Mouse (Mus musculus): ENCODE data around the gene Stat3. TPM values are rescaled to one million over a fixed set of nuclear protein-coding genes. Genes with fewer than 3 reads are reported as not detected.

Stat3 gene
- polyA plus RNA-seq, 1 experiment from 2014 or later: 48.4 TPM

DNA sequence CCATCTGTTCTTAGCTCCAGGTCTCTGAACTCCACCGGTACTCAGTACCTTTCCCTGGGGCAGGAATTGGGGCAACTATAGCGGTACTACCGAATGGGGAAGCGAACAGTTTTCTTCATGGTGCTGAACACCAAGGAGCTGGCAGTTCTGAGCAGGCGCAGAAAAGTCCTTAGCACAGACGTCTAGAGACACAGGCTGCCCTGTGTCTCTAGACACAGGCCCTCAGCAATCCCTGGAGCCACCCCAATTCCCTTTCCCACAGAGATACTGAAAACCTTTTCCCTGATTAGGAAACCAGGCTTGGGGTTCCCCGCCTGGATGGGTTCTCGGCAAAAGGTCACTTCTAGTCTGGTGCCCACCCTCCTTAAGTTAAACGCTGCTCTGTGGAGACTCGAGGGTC is 32.1 kb upstream of the Stat3 start:
- Histone ChIP-seq H3K36me3 (no peaks in the 10 kb centered on the region), H3K9me3 (no peaks in the 10 kb centered on the region), H3K4me1 (replicated peaks) (peaks cover 18% of the 10 kb centered on the region), H3K9ac (no peak overlapping the region), H3K4me3 (no peak overlapping the region), H3K4me2 (no peak overlapping the region), H3K27me3 (peaks cover 62% of the 10 kb centered on the region), H3K27ac (replicated peaks) (no peak overlapping the region)
- 66% methylated on average over 10 of the region's 10 CpGs for WGBS
- no peak for ATAC-seq (ENCODE audit: low FRiP score, low read depth)

DNA sequence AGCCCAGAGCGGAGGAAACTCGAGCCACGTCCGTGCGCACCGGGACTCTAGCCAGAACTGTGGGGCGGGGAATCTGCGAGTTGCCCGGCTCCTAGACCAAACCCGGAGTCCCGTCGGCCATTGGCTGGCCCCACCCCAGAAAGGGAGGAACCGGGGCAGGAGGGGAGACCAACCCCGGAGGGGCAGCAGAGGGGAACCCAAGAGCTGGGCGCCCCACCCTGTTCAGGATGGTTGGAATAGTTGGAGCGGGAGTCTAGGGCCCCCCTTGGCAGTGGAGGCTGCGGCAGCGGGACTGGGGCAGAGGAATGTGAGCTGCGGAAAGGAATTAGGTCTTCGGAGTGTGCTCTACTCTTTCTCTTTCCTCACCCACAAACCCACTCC is 31.2 kb upstream of the Stat3 start, which contains the start of gene Cavin1:
Cavin1 (minus strand) TSS at position 331 of the 381 bp plus-strand sequence.
- Histone ChIP-seq H3K4me1 (replicated peaks) (peaks cover 18% of the 10 kb centered on the region), H3K4me2 (peak within 1 kb of the TSS; percentile 53), H3K36me3 (no peaks in the 10 kb centered on the region), H3K9me3 (no peaks in the 10 kb centered on the region), H3K27ac (replicated peaks) (peak within 1 kb of the TSS; percentile 42; the same call in 1 of the 2 replicates), H3K4me3 (peak within 1 kb of the TSS; percentile 44), H3K9ac (peak within 1 kb of the TSS; percentile 48), H3K27me3 (peaks cover 69% of the 10 kb centered on the region)
- 3% methylated on average over 20 of the region's 20 CpGs for WGBS
- peak; percentile 72 for ATAC-seq (ENCODE audit: low FRiP score, low read depth)

DNA sequence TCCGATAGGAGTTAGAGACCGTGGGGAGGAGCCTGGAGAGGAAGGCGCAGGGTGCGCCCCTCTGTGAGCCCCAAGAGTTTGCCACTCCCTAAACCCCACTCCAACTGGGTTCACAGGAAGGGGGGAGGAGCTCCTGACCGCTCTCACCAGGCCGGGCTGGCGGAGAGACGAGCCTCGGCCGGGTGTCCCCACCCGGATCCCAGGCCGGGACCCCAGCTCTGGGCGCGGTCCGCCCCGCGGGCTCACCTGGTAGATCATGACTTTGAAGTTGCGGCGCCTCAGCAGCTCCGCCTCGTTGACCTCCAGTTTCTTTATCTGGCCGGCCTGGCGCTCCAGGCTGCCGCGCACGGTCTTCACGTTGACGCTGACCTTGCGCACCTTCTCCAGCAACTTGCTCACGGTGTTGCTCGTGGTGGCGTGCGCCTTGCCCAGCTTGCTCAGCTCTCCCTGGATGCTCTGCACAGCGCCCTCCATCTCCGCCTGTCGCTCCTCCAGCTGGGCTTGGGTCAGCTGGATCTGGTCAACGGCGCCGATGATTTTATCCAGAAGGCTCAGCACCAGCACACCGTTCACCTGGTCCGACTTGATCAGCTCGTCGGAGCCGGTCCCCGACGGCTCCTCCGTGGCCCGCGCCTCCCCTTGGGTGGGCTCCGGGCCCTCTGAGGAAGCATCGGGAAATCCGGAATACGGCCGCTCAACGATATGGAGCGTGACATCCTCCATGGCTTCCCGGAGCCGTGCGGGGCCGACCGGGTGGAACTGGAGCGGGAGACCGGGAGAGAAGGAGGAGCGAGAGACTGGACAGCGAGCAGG is 30.6 kb upstream of the Stat3 start:
- Histone ChIP-seq H3K4me3 (peak overlapping the region; percentile 44), H3K9me3 (no peaks in the 10 kb centered on the region), H3K27me3 (peaks cover 71% of the 10 kb centered on the region), H3K4me1 (replicated peaks) (peaks cover 18% of the 10 kb centered on the region), H3K27ac (replicated peaks) (peak overlapping the region; percentile 42; the same call in 1 of the 2 replicates), H3K9ac (peak overlapping the region; percentile 48), H3K4me2 (peak overlapping the region; percentile 53), H3K36me3 (no peaks in the 10 kb centered on the region)
- ATAC-seq (ENCODE audit: low FRiP score, low read depth): 0 out of 2 replicates have a peak, but pooled peaks have one; percentile 38
- under 1% methylated on average over 65 of the region's 65 CpGs for WGBS

DNA sequence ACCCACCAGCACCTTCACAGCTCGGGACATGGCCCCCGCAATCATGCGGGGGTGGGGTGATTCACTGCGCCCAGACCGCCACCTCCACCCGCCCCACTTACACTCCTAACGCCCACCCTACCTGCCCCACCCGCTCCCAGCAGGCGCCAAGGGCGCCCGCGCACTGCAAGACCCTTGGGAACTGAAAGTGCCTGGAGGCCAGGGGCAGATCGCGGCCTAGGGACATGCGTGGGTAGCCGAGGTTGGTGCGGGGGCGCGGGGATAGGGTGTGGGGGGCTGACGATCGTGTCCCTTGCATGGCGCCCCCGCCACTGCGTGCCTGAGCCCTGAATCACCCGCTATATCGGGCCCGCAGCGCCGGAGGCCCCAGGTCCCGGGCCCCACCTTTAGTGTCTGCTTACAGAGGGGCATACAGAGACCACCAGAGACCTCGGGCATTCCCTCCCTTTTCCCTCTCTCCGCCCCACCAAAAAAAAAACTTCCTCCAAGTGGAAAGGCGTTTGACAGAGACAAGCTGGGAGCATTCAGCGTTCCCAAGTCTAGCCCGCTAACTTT is 29.9 kb upstream of the Stat3 start:
- Histone ChIP-seq H3K36me3 (no peaks in the 10 kb centered on the region), H3K27me3 (peaks cover 71% of the 10 kb centered on the region), H3K4me3 (peak overlapping the region; percentile 44), H3K9me3 (no peaks in the 10 kb centered on the region), H3K4me1 (replicated peaks) (peaks cover 18% of the 10 kb centered on the region), H3K27ac (replicated peaks) (no peak overlapping the region), H3K4me2 (peak overlapping the region; percentile 53), H3K9ac (peak overlapping the region; percentile 48)
- WGBS: 9% methylated on average over 34 of the region's 35 CpGs
- ATAC-seq (ENCODE audit: low FRiP score, low read depth): no peak

DNA sequence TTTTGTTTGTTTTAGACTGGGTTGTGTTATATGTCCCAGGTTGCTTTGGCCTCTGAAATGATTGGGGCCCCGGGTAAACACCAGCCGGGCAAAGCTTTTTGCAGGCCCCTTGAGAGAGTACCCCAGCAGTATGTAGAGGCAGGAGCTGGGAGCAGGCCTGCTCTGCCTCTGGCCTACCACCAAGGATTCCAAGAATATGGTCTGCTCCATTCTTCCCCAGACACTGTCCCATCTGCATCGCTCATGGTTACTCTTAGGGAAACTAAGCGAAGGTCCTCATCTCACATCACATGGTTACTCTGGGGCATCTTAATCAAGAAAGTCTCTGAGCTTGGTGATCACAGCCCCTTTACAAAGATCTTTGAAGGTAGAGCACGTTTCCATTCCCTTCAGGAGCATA is 29.2 kb upstream of the Stat3 start:
- no peak for ATAC-seq (ENCODE audit: low FRiP score, low read depth)
- H3K9ac ChIP-seq: no peak overlapping the region
- 78% methylated on average over 5 of the region's 5 CpGs for WGBS
- peak overlapping the region; percentile 53; the same call in 1 of the 2 replicates for H3K4me2 ChIP-seq
- no peak overlapping the region for H3K27ac ChIP-seq (replicated peaks)
- peaks cover 18% of the 10 kb centered on the region for H3K4me1 ChIP-seq (replicated peaks)
- no peaks in the 10 kb centered on the region for H3K9me3 ChIP-seq
- H3K27me3 ChIP-seq: peaks cover 70% of the 10 kb centered on the region
- no peaks in the 10 kb centered on the region for H3K36me3 ChIP-seq
- peak overlapping the region; percentile 44; the same call in 1 of the 2 replicates for H3K4me3 ChIP-seq

DNA sequence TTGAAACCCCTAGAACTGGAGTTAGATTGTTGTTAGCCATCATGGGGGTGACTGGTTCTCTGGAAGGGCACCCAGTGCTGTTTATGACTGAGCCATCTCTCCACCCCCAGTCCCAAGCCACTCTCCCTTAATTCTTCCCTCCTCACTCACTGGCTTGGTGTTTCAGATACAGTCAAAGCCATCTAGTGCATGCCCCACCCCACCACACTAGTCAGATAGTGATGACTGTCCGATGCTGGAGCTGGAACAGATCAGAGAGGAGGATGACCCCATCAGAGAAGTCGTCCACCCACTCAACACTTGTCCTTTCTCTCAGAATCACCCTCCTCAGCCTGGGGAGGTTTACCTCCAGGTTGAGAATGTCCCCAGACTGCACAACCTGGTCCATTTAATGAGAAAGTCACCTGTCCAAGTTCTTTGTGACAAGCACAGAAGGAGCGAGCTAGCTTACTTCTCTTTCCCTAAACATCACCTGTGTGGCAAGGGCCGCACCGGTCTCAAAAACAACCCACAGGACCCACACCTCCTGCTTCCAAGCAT is 28.6 kb upstream of the Stat3 start:
- Histone ChIP-seq H3K4me3 (no peak overlapping the region), H3K4me2 (0 out of 2 replicates have a peak overlapping the region, but pooled peaks have one; percentile 53), H3K27me3 (peaks cover 64% of the 10 kb centered on the region), H3K9me3 (no peaks in the 10 kb centered on the region), H3K27ac (replicated peaks) (no peak overlapping the region), H3K9ac (no peak overlapping the region), H3K36me3 (no peaks in the 10 kb centered on the region), H3K4me1 (replicated peaks) (peaks cover 18% of the 10 kb centered on the region)
- WGBS: 89% methylated on average over 5 of the region's 5 CpGs
- no peak for ATAC-seq (ENCODE audit: low FRiP score, low read depth)

DNA sequence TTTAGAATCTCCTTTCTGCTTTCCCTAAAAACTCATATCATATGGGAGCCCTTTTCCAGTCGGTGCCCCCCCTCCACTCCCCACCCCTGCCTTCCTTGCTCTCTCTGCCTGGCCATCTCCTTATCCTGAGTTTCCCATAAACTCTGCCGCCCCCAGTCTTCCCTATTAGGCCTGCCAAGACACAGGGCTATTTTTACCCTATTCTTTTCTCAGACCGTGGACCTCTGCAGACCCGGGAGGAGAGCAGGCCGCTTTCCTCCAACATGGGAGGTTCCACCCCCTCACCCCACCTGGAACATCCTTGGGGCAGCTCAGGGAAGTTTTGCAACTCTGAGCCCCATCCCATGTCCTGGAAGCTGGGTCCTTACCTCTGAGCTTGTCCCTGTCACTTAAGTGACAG is 28.0 kb upstream of the Stat3 start:
- no peaks in the 10 kb centered on the region for H3K9me3 ChIP-seq
- H3K4me1 ChIP-seq (replicated peaks): peaks cover 18% of the 10 kb centered on the region
- H3K27me3 ChIP-seq: peaks cover 58% of the 10 kb centered on the region
- no peak for ATAC-seq (ENCODE audit: low FRiP score, low read depth)
- no peaks in the 10 kb centered on the region for H3K36me3 ChIP-seq
- H3K4me2 ChIP-seq: no peak overlapping the region
- H3K4me3 ChIP-seq: no peak overlapping the region
- H3K27ac ChIP-seq (replicated peaks): no peak overlapping the region
- 68% methylated on average over 5 of the region's 5 CpGs for WGBS
- H3K9ac ChIP-seq: no peak overlapping the region

DNA sequence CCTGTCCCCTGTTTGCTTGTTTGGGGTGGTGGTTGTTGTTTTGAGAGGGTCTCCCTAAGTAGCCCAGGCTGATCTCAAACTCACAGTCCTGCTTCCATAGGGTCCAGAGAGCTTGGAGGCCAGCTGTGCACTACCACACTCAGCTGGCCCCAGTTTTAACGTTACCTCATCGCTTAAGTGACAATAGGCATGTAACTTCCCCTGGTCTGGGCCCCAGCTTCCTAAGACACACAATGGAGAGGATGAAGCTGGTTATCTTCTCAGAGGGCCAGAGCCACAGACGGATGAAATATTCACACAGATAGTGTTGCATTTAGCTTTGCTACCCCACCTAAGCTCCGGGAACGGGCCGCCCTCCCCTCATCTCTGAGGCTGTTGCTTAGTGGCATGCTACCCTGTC is 26.4 kb upstream of the Stat3 start:
- Histone ChIP-seq H3K27ac (replicated peaks) (no peak overlapping the region), H3K27me3 (peaks cover 43% of the 10 kb centered on the region), H3K4me2 (no peak overlapping the region), H3K36me3 (no peaks in the 10 kb centered on the region), H3K4me3 (no peak overlapping the region), H3K9me3 (no peaks in the 10 kb centered on the region), H3K4me1 (replicated peaks) (peaks cover 19% of the 10 kb centered on the region), H3K9ac (no peak overlapping the region)
- WGBS: 81% methylated on average over 6 of the region's 6 CpGs
- no peak for ATAC-seq (ENCODE audit: low FRiP score, low read depth)

DNA sequence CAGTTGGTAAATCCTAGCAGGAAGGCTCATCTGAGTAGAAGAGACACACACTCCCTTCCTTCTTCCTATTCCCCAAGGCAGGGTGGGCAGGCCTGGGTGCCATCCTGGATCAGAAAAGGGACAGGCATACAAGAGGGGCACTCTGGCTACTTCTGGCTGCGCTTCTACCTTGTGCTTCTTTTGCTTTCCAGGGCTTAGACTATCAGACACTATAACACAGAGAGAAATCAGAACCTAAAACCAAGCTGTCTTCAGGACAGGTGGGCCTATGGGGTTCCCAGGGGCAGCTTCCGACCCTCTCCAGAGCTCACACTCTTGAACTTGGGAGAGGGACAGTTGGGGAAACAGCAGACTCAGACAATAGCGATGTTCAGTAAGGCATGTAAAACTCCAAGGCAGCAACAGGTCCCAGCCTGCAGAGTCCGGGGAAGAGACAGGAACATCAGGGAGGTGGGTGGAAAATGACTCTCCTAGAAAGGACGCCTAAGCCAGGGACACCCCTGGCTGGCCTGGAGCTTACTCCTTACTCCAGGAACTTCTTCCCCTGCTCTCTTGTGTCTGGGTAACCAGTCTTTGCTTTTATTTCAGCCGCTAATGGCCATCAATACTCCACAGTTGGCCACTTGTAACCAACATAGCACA is 25.7 kb upstream of the Stat3 start:
- WGBS: 83% methylated on average over 6 of the region's 6 CpGs
- no peaks in the 10 kb centered on the region for H3K9me3 ChIP-seq
- ATAC-seq (ENCODE audit: low FRiP score, low read depth): no peak
- no peak overlapping the region for H3K9ac ChIP-seq
- H3K4me2 ChIP-seq: no peak overlapping the region
- H3K27ac ChIP-seq (replicated peaks): no peak overlapping the region
- H3K4me3 ChIP-seq: no peak overlapping the region
- H3K27me3 ChIP-seq: peaks cover 38% of the 10 kb centered on the region
- H3K36me3 ChIP-seq: no peaks in the 10 kb centered on the region
- peaks cover 19% of the 10 kb centered on the region for H3K4me1 ChIP-seq (replicated peaks)

DNA sequence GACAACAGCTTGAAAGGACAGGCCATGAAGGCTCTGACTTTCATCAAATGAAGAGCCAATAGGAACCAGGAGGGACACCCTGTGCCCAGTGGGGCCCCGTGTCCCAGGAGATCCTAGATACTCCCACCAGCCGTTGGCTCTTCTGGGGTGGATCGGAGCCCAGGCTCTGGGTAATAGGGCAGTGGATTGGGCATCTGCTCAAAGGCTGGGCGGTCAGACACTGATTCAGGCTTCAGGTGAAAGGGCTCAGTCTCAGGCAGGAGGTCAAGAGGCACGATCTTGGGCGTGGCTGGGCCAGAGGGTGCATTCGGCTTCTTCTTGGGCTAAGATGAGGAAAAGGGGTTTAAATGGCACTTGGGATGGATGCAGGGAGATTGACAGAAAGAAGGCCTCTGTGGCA is 24.8 kb upstream of the Stat3 start:
- H3K4me3 ChIP-seq: no peak overlapping the region
- peaks cover 15% of the 10 kb centered on the region for H3K4me1 ChIP-seq (replicated peaks)
- H3K4me2 ChIP-seq: no peak overlapping the region
- no peaks in the 10 kb centered on the region for H3K9me3 ChIP-seq
- 85% methylated on average over 7 of the region's 7 CpGs for WGBS
- peaks cover 38% of the 10 kb centered on the region for H3K27me3 ChIP-seq
- H3K36me3 ChIP-seq: no peaks in the 10 kb centered on the region
- no peak for ATAC-seq (ENCODE audit: low FRiP score, low read depth)
- H3K9ac ChIP-seq: no peak overlapping the region
- no peak overlapping the region for H3K27ac ChIP-seq (replicated peaks)

DNA sequence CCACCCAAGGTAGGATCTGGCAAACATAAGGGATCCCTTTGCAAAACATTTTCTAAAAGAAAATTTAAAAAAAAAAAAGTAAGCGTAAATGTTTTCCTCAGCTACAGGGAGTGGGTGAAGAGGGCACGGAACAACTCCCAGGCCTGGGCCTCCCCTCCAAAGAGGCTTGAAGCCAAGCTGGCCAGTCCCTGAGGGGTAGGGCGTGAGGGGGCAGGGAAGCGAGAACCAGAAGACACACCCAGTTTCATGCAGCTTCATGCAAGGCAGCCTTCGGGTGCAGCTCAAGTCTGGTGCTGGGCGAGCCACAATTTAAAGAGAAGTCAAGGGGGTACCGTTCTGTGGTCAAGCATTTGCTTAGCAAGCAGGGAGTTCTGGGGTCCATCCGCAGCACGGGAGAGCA is 24.3 kb upstream of the Stat3 start:
- Histone ChIP-seq H3K36me3 (no peaks in the 10 kb centered on the region), H3K4me1 (replicated peaks) (peaks cover 19% of the 10 kb centered on the region), H3K9ac (no peak overlapping the region), H3K4me2 (no peak overlapping the region), H3K27ac (replicated peaks) (no peak overlapping the region), H3K27me3 (peaks cover 38% of the 10 kb centered on the region), H3K4me3 (no peak overlapping the region), H3K9me3 (no peaks in the 10 kb centered on the region)
- ATAC-seq (ENCODE audit: low FRiP score, low read depth): no peak
- 82% methylated on average over 9 of the region's 9 CpGs for WGBS

DNA sequence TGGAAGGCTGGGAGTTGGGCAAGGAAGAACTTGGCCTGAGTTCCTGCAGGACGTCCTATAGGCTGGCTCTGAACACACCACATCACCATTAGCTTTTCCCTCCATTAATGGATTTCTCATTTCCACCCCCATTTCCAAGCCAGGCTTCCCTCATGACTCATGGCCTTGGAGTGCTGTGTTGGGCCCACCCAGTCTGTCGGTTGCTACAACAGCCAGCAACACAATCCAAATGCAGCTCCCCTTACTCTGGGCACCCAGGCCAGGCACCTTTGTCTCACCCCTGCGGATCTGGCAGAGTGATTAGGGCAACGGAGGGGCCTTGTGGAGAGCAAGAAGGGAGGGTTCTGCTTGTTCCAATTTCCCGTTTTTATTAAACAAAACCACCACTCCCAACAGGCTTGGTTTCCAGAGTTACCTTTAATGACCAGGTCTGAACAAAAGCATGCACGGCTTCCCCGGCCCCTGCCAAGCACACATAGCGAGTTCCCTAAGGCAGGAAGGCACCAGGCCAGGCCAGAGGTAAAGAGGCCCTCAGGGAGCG is 23.1 kb upstream of the Stat3 start:
- no peak for ATAC-seq (ENCODE audit: low FRiP score, low read depth)

More for the DNA sequence above, 23.1 kb upstream of the Stat3 start:
- no peak overlapping the region for H3K9ac ChIP-seq
- no peak overlapping the region for H3K4me2 ChIP-seq
- H3K27me3 ChIP-seq: peaks cover 38% of the 10 kb centered on the region
- no peak overlapping the region for H3K27ac ChIP-seq (replicated peaks)
- H3K4me1 ChIP-seq (replicated peaks): peaks cover 24% of the 10 kb centered on the region
- 63% methylated on average over 9 of the region's 9 CpGs for WGBS
- no peak overlapping the region for H3K4me3 ChIP-seq
- H3K36me3 ChIP-seq: no peaks in the 10 kb centered on the region
- no peaks in the 10 kb centered on the region for H3K9me3 ChIP-seq

Data from hindbrain, embryonic 15.5 days (tissue).